Mouse (Mus musculus) heart, postnatal 0 days (tissue): ENCODE results near the gene Dip2b.

ENCODE experiments used
- CTCF ChIP-seq: IDR thresholded peaks from 2 replicates; pipeline ENCODE4 v1.5.1; 2016; ENCODE audit warnings: antibody characterized with exemption, control low read depth, low read depth
- EP300 ChIP-seq: IDR thresholded peaks from 2 replicates; pipeline ENCODE4 v1.6.1; 2016; ENCODE audit warnings: antibody characterized with exemption, low read depth

DNA sequence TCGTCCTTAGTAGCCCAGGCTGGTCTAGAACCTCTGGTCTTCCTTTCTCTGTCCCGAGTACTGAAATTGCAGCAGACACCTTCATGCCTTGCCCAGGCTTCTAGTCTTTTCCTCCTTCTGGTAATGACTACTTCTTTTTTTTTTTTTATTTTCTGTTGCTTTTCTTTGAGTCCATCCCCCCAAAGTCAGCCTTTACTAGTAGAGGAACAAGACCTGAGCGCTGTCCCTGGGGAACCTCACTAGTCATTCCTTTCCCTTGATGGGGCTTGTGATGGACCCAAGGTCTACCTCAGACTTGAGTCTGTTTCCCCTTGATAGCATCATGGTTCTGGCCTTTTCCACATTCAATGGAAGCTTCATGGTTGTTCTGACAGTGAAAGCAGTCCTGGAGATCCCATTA, 179.6 kb downstream of the Dip2b start:
- TF ChIP-seq CTCF = no peak
- no peak for TF ChIP-seq EP300
